Mouse (Mus musculus): Measurements from ENCODE around the gene 1700037H04Rik. TPM values are rescaled to one million over a fixed set of nuclear protein-coding genes. Genes with fewer than 3 reads are reported as not detected.

Gene 1700037H04Rik
- total RNA-seq, 1 experiment = 61.6 TPM

GRCm38 (mm10) chr2:131149254-131149578, 10.7 kb downstream of the 1700037H04Rik start:
- Histone ChIP-seq H3K36me3 (ENCODE audit: control insufficient read depth, insufficient read depth, low read length, poor library complexity, severe bottlenecking) (peaks cover 43% of the 10 kb centered on the region), H3K9me3 (ENCODE audit: control insufficient read depth, insufficient read depth, low read depth, low read length) (no peaks in the 10 kb centered on the region), H3K4me1 (ENCODE audit: control insufficient read depth in 2 of 2, insufficient read depth in 2 of 2, low read length in 2 of 2, poor library complexity in 1 of 2) (peaks cover 7 to 21% of the 10 kb centered on the region in 2 experiments), H3K27ac (ENCODE audit: insufficient read depth, low read depth, low read length, poor library complexity, severe bottlenecking) (no peak overlapping the region), H3K4me3 (ENCODE audit: insufficient read depth in 1 of 2, low read depth in 1 of 2, low read length in 2 of 2, poor library complexity in 1 of 2, severe bottlenecking in 1 of 2) (no peak overlapping the region), H3K9ac (ENCODE audit: insufficient read depth, low read depth, low read length, poor library complexity, severe bottlenecking) (no peak overlapping the region)
- TF ChIP-seq ZC3H11A (IDR thresholded peaks at IDR 0.05; ENCODE audit: borderline replicate concordance, low read depth, low read length) = no peak
- DNase-seq (ENCODE audit: low read depth, low spot score) = no peak
- in situ Hi-C loops (cut with MboI; ENCODE audit: low sequenced_read_pairs in 2 of 2, unreplicated experiment in 2 of 2) = no loop called here

GRCm38 (mm10) chr2:131148353-131149253, 11.3 kb downstream of the 1700037H04Rik start:
- no peak for DNase-seq (ENCODE audit: low read depth, low spot score)
- no peak overlapping the region for H3K4me3 ChIP-seq (ENCODE audit: insufficient read depth in 1 of 2, low read depth in 1 of 2, low read length in 2 of 2, poor library complexity in 1 of 2, severe bottlenecking in 1 of 2)
- no peak for TF ChIP-seq MAFK (IDR thresholded peaks at IDR 0.05; ENCODE audit: insufficient read depth, low read depth, low read length)
- TF ChIP-seq ZNF384 (IDR thresholded peaks at IDR 0.05; ENCODE audit: low read depth, low read length) = no peak
- TF ChIP-seq HCFC1 (IDR thresholded peaks at IDR 0.05; ENCODE audit: borderline replicate concordance, insufficient read depth, low read length) = no peak
- TF ChIP-seq CHD2 (IDR thresholded peaks at IDR 0.05; ENCODE audit: low read depth, low read length) = no peak
- no peak for TF ChIP-seq ZC3H11A (IDR thresholded peaks at IDR 0.05; ENCODE audit: borderline replicate concordance, low read depth, low read length)
- in situ Hi-C loops (cut with MboI; ENCODE audit: low sequenced_read_pairs in 2 of 2, unreplicated experiment in 2 of 2) = no loop called here
- H3K9ac ChIP-seq (ENCODE audit: insufficient read depth, low read depth, low read length, poor library complexity, severe bottlenecking) = no peak overlapping the region
- no peaks in the 10 kb centered on the region for H3K9me3 ChIP-seq (ENCODE audit: control insufficient read depth, insufficient read depth, low read depth, low read length)
- H3K27ac ChIP-seq (ENCODE audit: insufficient read depth, low read depth, low read length, poor library complexity, severe bottlenecking) = no peak overlapping the region
- H3K4me1 ChIP-seq (ENCODE audit: control insufficient read depth in 2 of 2, insufficient read depth in 2 of 2, low read length in 2 of 2, poor library complexity in 1 of 2) = peaks cover 7 to 21% of the 10 kb centered on the region in 2 experiments
- H3K36me3 ChIP-seq (ENCODE audit: control insufficient read depth, insufficient read depth, low read length, poor library complexity, severe bottlenecking) = peaks cover 43% of the 10 kb centered on the region

- no peak overlapping the region for H3K9ac ChIP-seq (ENCODE audit: insufficient read depth, low read depth, low read length, poor library complexity, severe bottlenecking)
- H3K4me3 ChIP-seq (ENCODE audit: insufficient read depth in 1 of 2, low read depth in 1 of 2, low read length in 2 of 2, poor library complexity in 1 of 2, severe bottlenecking in 1 of 2) = no peak overlapping the region
- in situ Hi-C loops (cut with MboI; ENCODE audit: low sequenced_read_pairs in 2 of 2, unreplicated experiment in 2 of 2) = no loop called here
- H3K4me1 ChIP-seq (ENCODE audit: control insufficient read depth in 2 of 2, insufficient read depth in 2 of 2, low read length in 2 of 2, poor library complexity in 1 of 2) = peaks cover 3 to 19% of the 10 kb centered on the region in 2 experiments
- no peak for DNase-seq (ENCODE audit: low read depth, low spot score)
- H3K9me3 ChIP-seq (ENCODE audit: control insufficient read depth, insufficient read depth, low read depth, low read length) = no peaks in the 10 kb centered on the region
- TF ChIP-seq ZNF384 (IDR thresholded peaks at IDR 0.05; ENCODE audit: low read depth, low read length) = no peak
- no peak for TF ChIP-seq MAFK (IDR thresholded peaks at IDR 0.05; ENCODE audit: insufficient read depth, low read depth, low read length)
- TF ChIP-seq HCFC1 (IDR thresholded peaks at IDR 0.05; ENCODE audit: borderline replicate concordance, insufficient read depth, low read length) = no peak
- TF ChIP-seq CHD2 (IDR thresholded peaks at IDR 0.05; ENCODE audit: low read depth, low read length) = no peak
- peaks cover 39% of the 10 kb centered on the region for H3K36me3 ChIP-seq (ENCODE audit: control insufficient read depth, insufficient read depth, low read length, poor library complexity, severe bottlenecking)
- no peak overlapping the region for H3K27ac ChIP-seq (ENCODE audit: insufficient read depth, low read depth, low read length, poor library complexity, severe bottlenecking)
Observed at GRCm38 (mm10) chr2:131147043-131147365, 12.9 kb downstream of the 1700037H04Rik start.

- no peak for TF ChIP-seq HCFC1 (IDR thresholded peaks at IDR 0.05; ENCODE audit: borderline replicate concordance, insufficient read depth, low read length)
- no peak for TF ChIP-seq CHD2 (IDR thresholded peaks at IDR 0.05; ENCODE audit: low read depth, low read length)
- TF ChIP-seq MAFK (IDR thresholded peaks at IDR 0.05; ENCODE audit: insufficient read depth, low read depth, low read length) = no peak
- no peak for TF ChIP-seq ZNF384 (IDR thresholded peaks at IDR 0.05; ENCODE audit: low read depth, low read length)
- TF ChIP-seq ZC3H11A (IDR thresholded peaks at IDR 0.05; ENCODE audit: borderline replicate concordance, low read depth, low read length) = no peak
- Histone ChIP-seq H3K9me3 (ENCODE audit: control insufficient read depth, insufficient read depth, low read depth, low read length) (no peaks in the 10 kb centered on the region), H3K4me1 (ENCODE audit: control insufficient read depth in 2 of 2, insufficient read depth in 2 of 2, low read length in 2 of 2, poor library complexity in 1 of 2) (peaks cover 0 to 15% of the 10 kb centered on the region in 2 experiments; a peak in 2 of 4 replicates), H3K4me3 (ENCODE audit: insufficient read depth in 1 of 2, low read depth in 1 of 2, low read length in 2 of 2, poor library complexity in 1 of 2, severe bottlenecking in 1 of 2) (no peak overlapping the region), H3K9ac (ENCODE audit: insufficient read depth, low read depth, low read length, poor library complexity, severe bottlenecking) (no peak overlapping the region), H3K27ac (ENCODE audit: insufficient read depth, low read depth, low read length, poor library complexity, severe bottlenecking) (no peak overlapping the region), H3K36me3 (ENCODE audit: control insufficient read depth, insufficient read depth, low read length, poor library complexity, severe bottlenecking) (peaks cover 39% of the 10 kb centered on the region)
- DNase-seq (ENCODE audit: low read depth, low spot score) = no peak
- in situ Hi-C loops (cut with MboI; ENCODE audit: low sequenced_read_pairs in 2 of 2, unreplicated experiment in 2 of 2) = no loop called here
Observed at GRCm38 (mm10) chr2:131146193-131147042, 13.5 kb downstream of the 1700037H04Rik start.

Measured in ES-E14 (cell line).